Mouse (Mus musculus) liver, embryonic 12.5 days (tissue): ENCODE results near the gene Spaca4. TPM values are rescaled to one million over a fixed set of nuclear protein-coding genes. Genes with fewer than 3 reads are reported as not detected.

ENCODE experiments used
- ATAC-seq: fragments of 200-750 bp; cut with Nextera tagmentation; 2 replicates; pipeline ENCODE4 v1.8.0; 2017; ENCODE audit warnings: moderate number of reproducible peaks, mild to moderate bottlenecking, moderate library complexity
- H3K27ac ChIP-seq: fragments of 300-500 bp; sonication (generic); 2 replicates; pipeline ENCODE4 v1.5.1; 2016; ENCODE audit warnings: mild to moderate bottlenecking
- H3K27me3 ChIP-seq: fragments of 300-500 bp; sonication (generic); replicated peaks from 2 replicates; pipeline ENCODE4 v1.6.1; 2016; ENCODE audit warnings: mild to moderate bottlenecking, moderate library complexity
- H3K36me3 ChIP-seq: fragments of 300-500 bp; sonication (generic); 2 replicates; pipeline ENCODE4 v1.6.1; 2016; ENCODE audit warnings: mild to moderate bottlenecking, moderate library complexity
- H3K4me1 ChIP-seq: fragments of 300-500 bp; sonication (generic); 2 replicates; pipeline ENCODE4 v1.6.1; 2016
- H3K4me2 ChIP-seq: fragments of 300-500 bp; sonication (generic); 2 replicates; pipeline ENCODE4 v1.6.1; 2016; ENCODE audit warnings: mild to moderate bottlenecking, moderate library complexity
- H3K4me3 ChIP-seq: fragments of 300-500 bp; sonication (generic); 2 replicates; pipeline ENCODE4 v1.5.1; 2016; ENCODE audit warnings: mild to moderate bottlenecking, moderate library complexity
- H3K9ac ChIP-seq: fragments of 300-500 bp; sonication (generic); 2 replicates; pipeline ENCODE4 v1.6.1; 2016; ENCODE audit warnings: mild to moderate bottlenecking, moderate library complexity
- H3K9me3 ChIP-seq: fragments of 300-500 bp; sonication (generic); replicated peaks from 2 replicates; pipeline ENCODE4 v1.6.1; 2016; ENCODE audit warnings: mild to moderate bottlenecking, moderate library complexity
- WGBS: fragments of 180-500 bp; shearing (Covaris S2); methylation state at CpG from one replicate; pipeline ENCODE4 v1.1.7; 2016; ENCODE audit not compliant: insufficient replicate concordance; 5-methylcytosine and 5-hydroxymethylcytosine counted together
- polyA plus RNA-seq: library from polyadenylated mRNA; unstranded; fragments of >200 nt; fragmentation: Nextera tagmentation; extraction: Ambion mirVana; gene quantifications from 2 replicates; pipeline ENCODE4 v1.2.1, GENCODE M21; 2016

Spaca4 gene
- polyA plus RNA-seq, 1 experiment from 2014 or later: not detected

DNA sequence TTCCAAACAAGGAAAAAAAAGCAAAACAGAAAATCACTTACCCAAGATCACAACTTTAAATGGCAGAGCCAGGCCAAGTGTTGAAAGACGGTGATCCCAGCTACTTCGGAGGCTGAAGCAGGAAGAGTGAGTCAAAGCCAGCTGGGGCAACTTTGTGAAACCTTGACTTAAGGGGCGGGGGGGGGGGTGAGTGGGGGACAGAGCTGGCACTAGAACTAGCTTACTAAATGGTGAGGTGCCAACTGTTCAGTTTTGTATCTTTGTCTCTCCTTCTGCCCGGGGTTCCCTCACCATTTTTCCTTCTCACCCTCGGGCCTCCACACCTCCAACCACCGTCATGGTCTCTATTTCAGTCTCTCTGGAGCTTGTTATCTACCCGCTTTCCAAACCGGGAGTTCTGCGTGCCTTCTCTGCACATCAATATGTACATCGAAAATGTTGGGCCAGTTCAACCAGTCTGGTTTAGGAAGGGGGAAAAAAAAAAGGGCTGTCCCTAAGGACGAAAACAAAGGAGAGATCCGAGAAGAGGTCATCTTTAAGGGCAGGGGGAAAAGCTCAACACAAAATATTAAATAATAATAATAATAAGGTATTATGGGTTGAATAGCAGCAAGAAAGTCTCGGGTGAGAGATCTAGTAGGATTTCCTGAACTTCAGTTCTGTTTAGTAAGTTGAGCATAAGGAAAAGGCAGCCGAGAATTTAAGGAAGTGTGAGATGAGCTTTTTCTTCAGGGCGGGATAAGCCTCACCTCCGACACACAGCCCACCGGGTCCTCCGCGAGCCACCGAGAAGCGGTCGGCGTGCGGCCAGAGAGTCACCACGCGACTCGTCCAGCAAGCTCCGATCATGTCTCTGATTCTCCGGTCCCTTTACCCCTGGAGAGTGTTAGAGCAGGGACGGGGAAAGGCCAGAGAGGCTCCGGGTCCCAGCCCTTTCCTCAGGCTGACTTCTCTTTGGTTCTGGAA lies 8.4 kb downstream of the Spaca4 start:
- H3K9me3 ChIP-seq: no peaks in the 10 kb centered on the region
- peak overlapping the region; percentile 83 for H3K27ac ChIP-seq
- peaks cover 75% of the 10 kb centered on the region for H3K4me1 ChIP-seq
- ATAC-seq: peak; percentile 41; the same call in 1 of the 2 replicates
- no peaks in the 10 kb centered on the region for H3K27me3 ChIP-seq
- peak overlapping the region; percentile 96 for H3K4me2 ChIP-seq
- H3K36me3 ChIP-seq: peaks cover 53% of the 10 kb centered on the region
- 6% methylated on average over 31 of the region's 31 CpGs for WGBS
- peak overlapping the region; percentile 80 for H3K4me3 ChIP-seq
- H3K9ac ChIP-seq: peak overlapping the region; percentile 91

DNA sequence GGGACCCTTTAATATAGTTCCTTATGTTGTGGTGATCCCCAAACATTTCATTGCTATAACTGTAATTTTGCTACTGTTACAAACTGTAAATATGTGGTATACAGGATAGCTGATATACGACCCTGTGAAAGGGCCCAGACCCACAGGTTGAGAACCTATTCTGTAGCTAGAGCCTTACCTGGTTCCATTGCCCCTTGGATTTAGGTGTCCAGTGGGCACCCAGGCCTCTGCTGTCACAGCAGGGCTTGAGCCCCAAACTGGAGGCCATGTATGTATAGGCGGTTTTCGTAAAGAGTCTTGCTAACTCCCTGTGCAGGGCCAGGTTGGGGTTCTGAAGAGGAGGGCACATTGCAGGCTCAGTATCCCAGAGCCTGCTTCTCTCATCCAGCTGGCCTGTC lies 9.2 kb downstream of the Spaca4 start:
- no peaks in the 10 kb centered on the region for H3K27me3 ChIP-seq
- peak overlapping the region; percentile 96 for H3K4me2 ChIP-seq
- peak overlapping the region; percentile 91 for H3K9ac ChIP-seq
- no peak for ATAC-seq
- peaks cover 53% of the 10 kb centered on the region for H3K36me3 ChIP-seq
- no peaks in the 10 kb centered on the region for H3K9me3 ChIP-seq
- peak overlapping the region; percentile 83 for H3K27ac ChIP-seq
- peaks cover 75% of the 10 kb centered on the region for H3K4me1 ChIP-seq
- peak overlapping the region; percentile 80 for H3K4me3 ChIP-seq
- WGBS: 76% methylated on average over 3 of the region's 3 CpGs

DNA sequence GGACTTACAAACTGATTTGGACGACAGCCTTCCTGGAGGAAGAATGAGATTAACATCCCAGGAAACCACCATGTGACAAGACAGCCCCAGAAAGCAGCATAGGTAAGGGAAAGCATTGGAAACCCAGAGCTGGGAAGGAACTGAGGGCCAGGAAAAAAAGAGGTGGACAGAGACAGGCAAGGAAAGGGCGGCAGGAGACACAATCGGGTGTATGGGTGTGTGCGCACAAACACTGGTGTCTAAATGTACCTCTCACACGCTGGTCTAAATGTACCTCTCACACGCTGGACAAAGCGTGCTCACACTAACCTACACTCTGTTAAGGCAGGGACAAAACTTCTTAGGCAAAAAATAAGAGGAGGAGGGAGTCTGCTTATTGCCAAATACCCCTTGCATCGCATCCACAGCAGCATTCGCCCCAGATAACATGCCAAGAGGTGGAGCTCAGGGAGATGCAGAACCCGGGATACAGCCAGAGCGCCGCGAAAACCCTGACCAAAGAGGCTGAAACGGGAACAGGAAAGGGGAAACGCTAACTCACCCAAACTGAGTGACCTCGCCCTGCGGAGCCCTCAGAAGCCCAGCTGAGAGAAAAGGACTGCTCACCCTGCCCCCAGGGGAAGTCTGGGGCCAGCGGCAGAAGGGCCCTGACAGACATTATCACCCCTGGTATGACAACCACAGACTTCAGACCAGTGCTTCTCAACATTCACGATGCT lies 9.7 kb downstream of the Spaca4 start:
- no peaks in the 10 kb centered on the region for H3K9me3 ChIP-seq
- peak overlapping the region; percentile 96 for H3K4me2 ChIP-seq
- peak overlapping the region; percentile 80 for H3K4me3 ChIP-seq
- 45% methylated on average over 19 of the region's 19 CpGs for WGBS
- H3K4me1 ChIP-seq: peaks cover 69% of the 10 kb centered on the region
- H3K9ac ChIP-seq: peak overlapping the region; percentile 91
- ATAC-seq: no peak
- no peaks in the 10 kb centered on the region for H3K27me3 ChIP-seq
- H3K27ac ChIP-seq: peak overlapping the region; percentile 83
- H3K36me3 ChIP-seq: peaks cover 53% of the 10 kb centered on the region

DNA sequence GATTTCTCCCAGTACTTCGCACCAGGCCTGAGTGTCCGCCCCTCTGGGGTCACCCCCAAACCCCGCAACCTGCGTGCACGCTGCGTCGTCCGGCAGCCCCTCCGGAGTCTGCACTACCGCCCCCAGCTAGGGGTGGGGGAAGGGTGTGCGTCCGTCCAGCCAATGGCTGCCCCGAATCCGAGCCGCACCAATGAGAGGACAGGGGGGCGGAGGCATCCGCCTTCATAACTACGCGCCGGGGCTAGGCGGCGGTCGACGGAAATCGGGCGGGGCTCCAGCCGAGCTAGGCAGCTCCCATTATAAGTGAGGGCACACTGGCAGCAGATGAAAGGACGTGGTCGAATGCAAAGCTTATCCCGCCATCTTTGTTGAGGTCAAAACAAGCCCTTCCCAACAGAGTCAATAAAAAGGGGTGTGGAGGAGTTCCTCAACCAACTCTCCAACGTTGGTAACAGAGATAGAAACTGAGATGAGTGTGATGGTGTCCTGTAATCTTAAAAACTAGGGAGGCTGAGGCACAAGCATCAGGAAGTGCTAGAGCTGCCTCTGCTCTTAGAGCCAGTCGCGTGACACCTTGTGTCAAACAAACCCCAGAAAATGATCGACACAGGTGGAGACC lies 10.4 kb downstream of the Spaca4 start, which contains the start of gene Rpl18:
Rpl18 (plus strand) TSS at position 368 of the 619 bp plus-strand sequence.
- Histone ChIP-seq H3K27ac (peak within 1 kb of the TSS; percentile 83), H3K27me3 (no peaks in the 10 kb centered on the region), H3K4me2 (peak within 1 kb of the TSS; percentile 96), H3K9ac (peak within 1 kb of the TSS; percentile 91), H3K9me3 (no peaks in the 10 kb centered on the region), H3K36me3 (peaks cover 53% of the 10 kb centered on the region), H3K4me1 (peaks cover 63% of the 10 kb centered on the region), H3K4me3 (peak within 1 kb of the TSS; percentile 80)
- 6% methylated on average over 34 of the region's 34 CpGs for WGBS
- peak; percentile 88 for ATAC-seq

DNA sequence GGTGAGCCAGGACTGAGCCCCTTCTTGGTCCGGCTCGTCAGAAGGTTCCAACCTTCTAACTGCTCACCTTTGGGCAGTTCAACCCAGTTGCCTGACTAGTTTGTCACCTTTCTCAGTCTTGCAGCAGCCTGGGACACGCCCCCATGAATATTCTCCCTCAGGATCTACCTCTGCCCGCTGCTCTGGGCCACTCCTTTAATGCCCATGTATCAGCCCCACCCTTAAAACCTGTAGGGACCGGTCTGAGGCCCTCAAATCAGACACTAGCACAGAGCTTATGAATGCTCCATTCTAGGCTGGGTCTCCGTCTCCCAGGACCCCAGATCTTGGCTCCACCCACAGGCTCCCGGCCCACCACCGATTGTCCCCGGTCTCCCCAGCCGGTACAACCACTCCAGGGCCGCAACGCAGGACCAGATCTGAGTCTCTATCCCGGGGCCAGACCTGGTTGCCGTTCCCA lies 11.0 kb downstream of the Spaca4 start:
- peak overlapping the region; percentile 96 for H3K4me2 ChIP-seq
- no peaks in the 10 kb centered on the region for H3K9me3 ChIP-seq
- ATAC-seq: peak; percentile 59
- peaks cover 53% of the 10 kb centered on the region for H3K36me3 ChIP-seq
- peak overlapping the region; percentile 74 for H3K9ac ChIP-seq
- H3K4me1 ChIP-seq: peaks cover 57% of the 10 kb centered on the region
- 11% methylated on average over 14 of the region's 14 CpGs for WGBS
- H3K27ac ChIP-seq: peak overlapping the region; percentile 76
- H3K27me3 ChIP-seq: no peaks in the 10 kb centered on the region
- H3K4me3 ChIP-seq: peak overlapping the region; percentile 80

DNA sequence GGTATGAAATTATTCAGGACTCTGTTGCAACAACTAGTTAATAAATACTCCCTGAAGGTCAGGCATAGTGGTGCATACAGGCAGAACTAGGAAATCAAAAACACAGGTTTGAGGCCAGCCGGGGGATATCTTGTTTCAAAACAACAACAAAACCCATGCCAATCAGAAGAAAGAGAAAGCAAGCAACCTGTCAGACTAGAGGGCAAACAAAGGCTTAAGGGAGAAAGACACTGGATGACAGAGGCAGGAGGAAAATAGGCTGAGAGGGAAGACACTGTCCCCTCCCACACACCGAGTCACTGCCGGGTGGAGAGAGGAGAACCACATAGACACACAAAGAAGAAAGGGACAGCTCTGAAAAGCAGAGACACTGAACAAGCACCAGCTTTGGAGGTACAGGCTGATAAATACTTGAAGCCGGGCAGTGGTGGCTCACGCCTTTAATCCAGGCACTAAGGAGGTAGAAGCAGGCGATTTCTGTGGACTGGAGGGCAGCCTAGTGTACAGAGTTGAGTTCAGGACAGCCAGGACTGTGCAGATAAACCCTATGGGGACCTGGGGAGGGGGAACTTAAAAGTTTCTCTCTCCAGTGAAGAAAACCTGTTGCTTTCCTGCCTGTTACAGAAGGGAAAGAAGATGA lies 11.6 kb downstream of the Spaca4 start:
- Histone ChIP-seq H3K4me2 (peak overlapping the region; percentile 96), H3K27ac (peak overlapping the region; percentile 76), H3K4me1 (peaks cover 51% of the 10 kb centered on the region), H3K4me3 (peak overlapping the region; percentile 80), H3K27me3 (no peaks in the 10 kb centered on the region), H3K36me3 (peaks cover 51% of the 10 kb centered on the region), H3K9ac (peak overlapping the region; percentile 74), H3K9me3 (no peaks in the 10 kb centered on the region)
- WGBS: 71% methylated on average over 6 of the region's 6 CpGs
- ATAC-seq: no peak

DNA sequence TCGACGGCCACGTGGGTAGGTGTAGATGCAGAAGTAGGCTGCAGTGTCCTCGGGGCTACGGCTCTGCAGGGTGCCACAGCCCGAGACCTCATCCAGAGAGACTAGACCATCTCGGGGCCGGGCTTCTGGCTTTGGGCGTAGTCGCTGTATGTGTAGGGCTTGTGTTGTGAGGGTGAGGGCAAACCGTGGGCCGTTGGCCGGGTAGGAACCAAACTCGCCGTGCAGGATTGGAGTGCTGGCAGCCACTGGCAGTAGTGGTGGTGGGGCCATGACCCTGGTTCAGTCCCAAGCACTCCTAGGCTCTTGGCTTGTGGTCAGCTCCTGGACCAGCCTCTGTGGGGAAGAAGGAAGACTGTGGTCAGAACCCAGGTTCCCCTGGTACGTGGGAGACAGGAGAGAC lies 12.2 kb downstream of the Spaca4 start:
- H3K27ac ChIP-seq: no peak overlapping the region
- H3K4me2 ChIP-seq: no peak overlapping the region
- ATAC-seq: no peak
- H3K4me1 ChIP-seq: peaks cover 52% of the 10 kb centered on the region
- no peaks in the 10 kb centered on the region for H3K9me3 ChIP-seq
- no peak overlapping the region for H3K9ac ChIP-seq
- H3K4me3 ChIP-seq: no peak overlapping the region
- H3K36me3 ChIP-seq: peaks cover 48% of the 10 kb centered on the region
- no peaks in the 10 kb centered on the region for H3K27me3 ChIP-seq
- WGBS: 84% methylated on average over 16 of the region's 16 CpGs

DNA sequence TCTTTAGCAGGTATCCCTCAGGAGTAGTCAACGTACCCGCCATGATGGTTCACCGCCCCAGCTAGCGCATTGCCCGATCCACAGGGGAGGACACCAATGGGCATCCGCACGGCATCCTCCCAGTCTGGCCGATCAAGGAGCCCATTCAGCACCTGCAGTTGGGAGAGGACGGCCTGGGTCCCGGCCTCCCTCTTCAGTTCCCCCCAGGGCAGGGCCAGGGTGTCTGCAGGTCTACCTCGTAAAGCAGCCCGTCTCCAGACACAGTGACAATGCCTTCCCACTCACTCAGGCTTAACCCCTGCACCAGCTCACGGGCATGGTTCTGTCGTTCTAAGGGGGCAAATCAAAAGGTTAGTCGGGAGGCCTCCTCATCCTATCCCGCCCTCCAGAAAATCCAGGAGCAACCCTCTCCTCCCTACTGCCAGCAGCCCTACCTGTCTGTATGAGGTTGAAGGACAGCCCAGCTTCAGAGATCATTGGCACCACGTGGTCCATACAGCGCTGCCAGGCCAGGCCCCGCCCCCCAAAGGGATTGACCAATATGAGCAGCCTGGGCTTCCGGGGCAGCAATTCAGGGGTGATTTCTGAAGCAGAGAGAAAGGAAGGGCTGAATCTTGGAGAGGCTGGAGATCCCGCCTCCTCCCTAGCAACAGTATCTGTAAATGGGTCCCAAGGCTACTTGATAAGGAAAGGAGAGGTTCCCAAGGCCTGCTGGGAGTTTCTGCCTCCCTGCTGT lies 13.4 kb downstream of the Spaca4 start:
- WGBS: 82% methylated on average over 21 of the region's 21 CpGs
- Histone ChIP-seq H3K27ac (no peak overlapping the region), H3K4me2 (no peak overlapping the region)

DNA sequence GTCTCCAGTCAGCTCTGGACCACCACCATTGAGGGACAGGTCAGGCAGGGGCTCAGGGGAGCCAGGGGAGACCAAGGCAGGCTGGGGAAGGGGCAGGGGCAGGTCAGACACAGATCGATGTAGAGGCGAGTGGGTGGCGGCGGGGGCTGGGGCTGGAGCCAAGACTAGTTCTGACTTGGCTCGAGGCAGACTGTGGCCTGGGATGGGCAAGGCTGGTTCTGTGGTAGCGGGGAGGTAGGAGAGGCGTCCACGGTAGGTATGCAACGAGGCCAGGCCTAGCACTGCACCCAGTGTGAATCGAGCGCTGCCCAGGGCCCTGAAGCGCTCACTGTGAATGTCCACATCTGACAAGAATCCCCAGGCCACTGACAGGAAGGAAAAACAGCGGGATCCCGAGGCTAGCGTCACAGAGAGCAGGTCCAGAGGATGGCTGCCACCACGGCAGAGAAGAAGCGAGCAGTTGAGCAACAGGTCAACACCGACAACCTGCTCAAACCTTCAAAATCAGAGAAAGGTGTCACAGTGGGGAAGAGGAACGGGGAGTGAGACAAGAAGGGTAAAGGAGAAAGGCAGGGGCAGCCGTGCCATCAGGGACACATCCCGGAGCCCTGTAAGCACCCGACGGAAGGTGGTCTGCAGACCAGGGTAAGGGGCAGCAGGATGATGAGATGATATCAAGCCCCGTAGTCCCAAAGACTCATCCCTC lies 14.1 kb downstream of the Spaca4 start:
- no peak for ATAC-seq
- 89% methylated on average over 24 of the region's 24 CpGs for WGBS
- H3K27me3 ChIP-seq: no peaks in the 10 kb centered on the region
- no peak overlapping the region for H3K27ac ChIP-seq
- H3K9me3 ChIP-seq: no peaks in the 10 kb centered on the region
- no peak overlapping the region for H3K4me2 ChIP-seq
- H3K9ac ChIP-seq: no peak overlapping the region
- peaks cover 63% of the 10 kb centered on the region for H3K4me1 ChIP-seq
- peaks cover 48% of the 10 kb centered on the region for H3K36me3 ChIP-seq
- H3K4me3 ChIP-seq: no peak overlapping the region

More for the DNA sequence above, 13.4 kb downstream of the Spaca4 start:
- H3K27me3 ChIP-seq: no peaks in the 10 kb centered on the region
- ATAC-seq: no peak
- peaks cover 48% of the 10 kb centered on the region for H3K36me3 ChIP-seq
- no peak overlapping the region for H3K9ac ChIP-seq
- H3K4me3 ChIP-seq: no peak overlapping the region
- no peaks in the 10 kb centered on the region for H3K9me3 ChIP-seq
- H3K4me1 ChIP-seq: peaks cover 63% of the 10 kb centered on the region

DNA sequence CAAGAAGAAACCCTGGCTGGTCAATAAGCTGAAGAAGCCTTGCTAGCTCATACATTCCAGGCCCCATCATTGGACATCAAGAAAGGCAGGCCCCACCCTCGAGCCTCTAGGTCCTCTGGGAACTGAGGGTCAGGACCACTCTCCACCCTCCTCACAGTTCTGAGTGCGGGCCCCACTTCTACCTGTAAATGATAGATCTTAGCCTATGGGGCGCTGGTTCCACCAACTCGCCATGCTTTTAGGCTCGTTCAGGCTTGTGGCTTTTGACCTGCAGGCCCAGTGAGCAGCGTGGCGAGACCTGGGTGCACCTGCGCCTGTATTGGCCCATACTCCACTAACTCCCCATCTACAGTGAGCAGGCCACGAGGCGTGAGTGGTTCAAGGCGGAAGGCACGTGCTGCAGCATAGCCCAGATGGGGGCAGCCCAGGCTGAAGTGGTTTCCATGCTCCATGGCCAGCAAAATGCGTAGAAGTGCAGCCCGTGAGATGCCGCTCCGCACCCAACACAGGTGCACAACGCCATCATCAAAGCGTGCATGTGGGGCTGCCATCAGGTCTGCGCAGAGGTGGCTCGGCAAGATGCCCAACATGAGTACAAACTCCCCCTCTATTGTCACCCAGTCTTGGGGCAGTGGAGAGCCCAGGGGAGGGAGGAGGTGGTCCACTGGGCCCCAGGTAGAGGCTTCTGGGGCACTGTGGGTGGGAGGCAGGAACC lies 15.0 kb downstream of the Spaca4 start:
- peaks cover 63% of the 10 kb centered on the region for H3K4me1 ChIP-seq
- H3K27me3 ChIP-seq: no peaks in the 10 kb centered on the region
- H3K4me3 ChIP-seq: no peak overlapping the region
- peaks cover 48% of the 10 kb centered on the region for H3K36me3 ChIP-seq
- no peak overlapping the region for H3K4me2 ChIP-seq
- H3K9ac ChIP-seq: no peak overlapping the region
- no peaks in the 10 kb centered on the region for H3K9me3 ChIP-seq
- ATAC-seq: no peak
- H3K27ac ChIP-seq: no peak overlapping the region
- 89% methylated on average over 20 of the region's 20 CpGs for WGBS
